Mouse (Mus musculus) leukemia stem cell, adult 10-12 weeks (primary cell): Measurements from ENCODE around the gene Olfr292. TPM values are rescaled to one million over a fixed set of nuclear protein-coding genes. Genes with fewer than 3 reads are reported as not detected.

Experiments used
- polyA plus RNA-seq: library from polyadenylated mRNA; stranded (reverse); fragments of >175 nt; gene quantifications from 2 replicates; pipeline ENCODE4 v1.2.3, GENCODE M21; 2012; ENCODE audit warnings: low replicate concordance

The Olfr292 gene
- not detected in 2 replicates for polyA plus RNA-seq

GRCm38 (mm10) chr7:86688030-86688429 is at the start of gene Olfr292:
Gene Olfr292 (plus strand): TSS chr7:86688330.

GRCm38 (mm10) chr7:86648761-86649160 is 39.4 kb upstream of the Olfr292 start, which contains the start of gene Olfr293:
Gene Olfr293 (plus strand): TSS chr7:86649061.

Other genes with a start within 250 kb of the Olfr292 start
- not detected in 2 replicates for gene Olfr299, start 228.4 kb upstream of the Olfr292 start, polyA plus RNA-seq
- gene Olfr298, start 195.8 kb upstream of the Olfr292 start, polyA plus RNA-seq = not detected in 2 replicates
- not detected in 2 replicates for gene Olfr297, start 168.4 kb upstream of the Olfr292 start, polyA plus RNA-seq
- not detected in 2 replicates for gene Olfr295, start 104.5 kb upstream of the Olfr292 start, polyA plus RNA-seq
- not detected in 2 replicates for gene Olfr294, start 71.7 kb upstream of the Olfr292 start, polyA plus RNA-seq
- gene Olfr293, start 39.3 kb upstream of the Olfr292 start, polyA plus RNA-seq = not detected in 2 replicates
- gene Folh1, start 87.6 kb downstream of the Olfr292 start, polyA plus RNA-seq = not detected in 2 replicates
- not detected in 2 replicates for gene Vmn2r77, start 106.7 kb downstream of the Olfr292 start, polyA plus RNA-seq
- gene Vmn2r78, start 226.8 kb downstream of the Olfr292 start, polyA plus RNA-seq = not detected in 2 replicates